Mouse (Mus musculus) thymus, adult 2 months (tissue): ENCODE measurements around the gene Ino80d. TPM values are rescaled to one million over a fixed set of nuclear protein-coding genes. Genes with fewer than 3 reads are reported as not detected.

ENCODE experiments used
- DNase-seq: peaks from one replicate; pipeline ENCODE4 v3.0.0; 2021
- H3K27ac ChIP-seq: fragments of 200-500 bp; 2 replicates; pipeline ENCODE4 v1.5.1; 2012; ENCODE audit warnings: low read length, control low read depth; ENCODE audit not compliant: control insufficient read depth, insufficient read depth
- H3K27me3 ChIP-seq: fragments of 200-500 bp; 2 replicates; pipeline ENCODE4 v1.6.1; 2012; ENCODE audit warnings: mild to moderate bottlenecking, low read length, moderate library complexity, mixed read lengths; ENCODE audit not compliant: control insufficient read depth, insufficient read depth
- H3K36me3 ChIP-seq: fragments of 200-500 bp; 2 replicates; pipeline ENCODE4 v1.6.1; 2012; ENCODE audit warnings: mild to moderate bottlenecking, low read length, moderate library complexity; ENCODE audit not compliant: control insufficient read depth, insufficient read depth
- H3K4me1 ChIP-seq: fragments of 200-500 bp; replicated peaks from 2 replicates; pipeline ENCODE4 v1.6.1; 2012; ENCODE audit warnings: low read length; ENCODE audit not compliant: control insufficient read depth, insufficient read depth
- H3K4me3 ChIP-seq: fragments of 200-500 bp; 2 replicates; pipeline ENCODE4 v1.5.1; 2012; ENCODE audit warnings: mild to moderate bottlenecking, low read length, control low read depth, moderate library complexity; ENCODE audit not compliant: control insufficient read depth, insufficient read depth
- CTCF ChIP-seq: fragments of 200-500 bp; IDR thresholded peaks from 2 replicates; pipeline ENCODE4 v1.5.1; 2012; ENCODE audit warnings: mild to moderate bottlenecking, control low read depth, low read length, moderate library complexity, borderline replicate concordance; ENCODE audit not compliant: control insufficient read depth, poor library complexity, insufficient read depth; ENCODE audit errors: extremely low read depth
- POLR2A ChIP-seq: fragments of 200-500 bp; IDR thresholded peaks from 2 replicates; pipeline ENCODE4 v1.6.1; 2012; ENCODE audit warnings: mild to moderate bottlenecking, low read length, control low read depth, moderate library complexity; ENCODE audit not compliant: control insufficient read depth, poor library complexity, insufficient read depth; ENCODE audit errors: extremely low read depth
- WGBS: fragments of 180-500 bp; shearing (Covaris S2); methylation state at CpG from one replicate; pipeline ENCODE4 v1.1.7; 2018; 5-methylcytosine and 5-hydroxymethylcytosine counted together
- polyA plus RNA-seq: library from polyadenylated mRNA; depleted of rRNA; stranded (reverse); fragments of >200 nt; gene quantifications from 2 replicates; pipeline ENCODE4 v1.2.3, GENCODE M21; 2012

Gene Ino80d
- polyA plus RNA-seq, 1 experiment = 40.4 TPM

DNA sequence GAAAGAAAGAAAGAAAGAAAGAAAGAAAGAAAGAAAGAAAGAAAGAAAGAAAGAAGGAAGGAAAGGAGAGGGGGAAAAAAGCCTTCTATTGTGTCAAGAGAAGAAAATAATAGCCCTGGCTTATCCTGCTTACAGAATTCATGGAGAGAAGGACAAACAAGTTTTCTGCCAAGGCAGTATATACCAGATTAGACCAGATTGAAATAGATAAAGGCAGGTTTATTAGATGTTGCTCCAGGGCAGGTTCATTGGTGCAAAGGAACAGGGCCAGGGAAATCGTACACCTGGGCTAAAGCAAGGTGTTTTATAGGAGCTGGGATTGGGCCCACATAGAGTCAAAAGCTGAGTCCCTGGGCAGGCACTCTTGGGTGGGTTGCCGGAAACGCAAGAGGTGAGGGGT, 162.1 kb downstream of the Ino80d start:
- Histone ChIP-seq H3K27me3 (no peaks in the 10 kb centered on the region), H3K27ac (no peak overlapping the region), H3K36me3 (no peaks in the 10 kb centered on the region), H3K4me1 (no peaks in the 10 kb centered on the region), H3K4me3 (no peak overlapping the region)
- TF ChIP-seq POLR2A = no peak
- TF ChIP-seq CTCF = no peak
- 93% methylated on average over 3 of the region's 3 CpGs for whole genome bisulfite sequencing
- DNase-seq = no peak

DNA sequence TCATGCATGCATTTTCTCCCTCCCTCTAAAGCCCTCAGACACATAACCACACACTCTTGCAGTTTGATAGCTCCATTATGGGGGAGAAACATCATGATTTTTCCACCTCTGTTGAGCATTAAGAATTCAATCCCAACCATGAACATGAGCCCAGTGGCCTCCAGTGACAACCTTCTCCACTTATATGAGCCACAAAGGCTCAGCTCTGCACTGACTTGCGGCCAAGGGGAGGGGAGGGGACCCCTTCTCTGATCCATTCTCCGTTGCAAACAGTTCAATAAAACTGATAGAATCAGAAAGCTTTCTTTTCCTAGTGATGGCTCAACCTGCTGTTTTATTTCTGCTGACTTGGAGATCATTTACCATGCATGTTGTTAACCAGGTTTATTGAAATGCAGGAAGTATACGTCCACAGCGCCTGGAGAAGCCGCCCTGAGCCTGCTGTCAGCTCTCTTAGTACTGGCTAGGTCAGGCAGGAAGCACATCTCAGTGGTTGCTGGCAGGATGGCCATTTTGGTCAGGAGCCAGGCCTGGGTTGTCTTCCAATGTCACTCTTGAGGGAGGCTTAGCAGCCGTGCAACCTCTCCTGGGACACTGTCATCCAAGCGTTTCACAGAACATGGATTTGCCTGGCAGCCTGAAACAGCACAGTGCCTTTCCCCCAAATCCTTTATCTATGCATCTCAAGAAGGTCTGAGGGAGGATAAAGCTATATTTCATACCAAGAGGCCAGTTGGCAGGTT, 163.2 kb downstream of the Ino80d start:
- WGBS = 84% methylated on average over 7 of the region's 7 CpGs
- Histone ChIP-seq H3K4me3 (no peak overlapping the region), H3K36me3 (no peaks in the 10 kb centered on the region), H3K27me3 (no peaks in the 10 kb centered on the region), H3K27ac (no peak overlapping the region), H3K4me1 (no peaks in the 10 kb centered on the region)
- no peak for DNase-seq
- TF ChIP-seq POLR2A = no peak
- TF ChIP-seq CTCF = no peak

DNA sequence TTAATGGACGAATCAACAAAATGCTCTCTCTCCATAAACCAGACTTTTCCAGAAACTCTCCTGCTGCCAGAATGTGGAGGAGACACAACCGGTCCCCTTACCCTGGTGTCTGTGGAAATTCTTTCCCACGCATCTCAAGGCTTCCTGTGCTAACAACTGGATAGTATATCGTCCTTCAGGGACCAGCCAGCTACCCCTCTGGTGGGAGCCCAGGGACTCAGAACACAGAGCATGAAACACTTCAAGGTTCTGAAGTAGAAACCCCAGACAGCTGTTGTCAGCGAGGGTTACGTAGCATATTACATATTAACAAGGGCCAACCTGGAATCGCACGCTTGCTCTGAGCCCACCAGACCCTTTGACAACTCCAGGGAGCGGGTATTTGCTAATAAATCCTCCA, 163.9 kb downstream of the Ino80d start:
- 95% methylated on average over 9 of the region's 9 CpGs for WGBS
- DNase-seq = no peak
- no peaks in the 10 kb centered on the region for H3K27me3 ChIP-seq
- H3K36me3 ChIP-seq = no peaks in the 10 kb centered on the region
- no peaks in the 10 kb centered on the region for H3K4me1 ChIP-seq
- H3K4me3 ChIP-seq = no peak overlapping the region
- H3K27ac ChIP-seq = no peak overlapping the region
- no peak for TF ChIP-seq CTCF
- no peak for TF ChIP-seq POLR2A

DNA sequence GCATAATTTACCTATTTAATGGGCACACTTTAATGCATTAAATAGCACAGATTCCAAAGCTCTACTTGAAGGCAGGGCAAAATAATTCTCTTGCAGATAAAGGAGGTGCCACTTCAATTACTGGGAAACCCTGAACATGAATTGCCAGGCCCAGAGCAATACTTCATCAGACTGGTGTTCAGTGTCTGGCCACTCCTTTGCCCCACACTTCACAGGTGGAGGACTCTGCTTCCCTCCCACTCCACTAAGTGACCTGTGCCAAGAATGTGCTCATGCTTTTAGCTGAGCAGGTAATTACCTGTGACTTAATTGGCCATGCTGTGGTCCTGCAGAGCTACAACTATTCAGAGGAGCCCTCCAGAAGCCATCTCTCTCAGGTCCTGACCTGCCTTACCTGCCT, 166.7 kb downstream of the Ino80d start:
- Histone ChIP-seq H3K27me3 (no peaks in the 10 kb centered on the region), H3K27ac (no peak overlapping the region), H3K36me3 (no peaks in the 10 kb centered on the region), H3K4me1 (no peaks in the 10 kb centered on the region), H3K4me3 (no peak overlapping the region)
- DNase-seq = no peak
- TF ChIP-seq CTCF = no peak
- no peak for TF ChIP-seq POLR2A

DNA sequence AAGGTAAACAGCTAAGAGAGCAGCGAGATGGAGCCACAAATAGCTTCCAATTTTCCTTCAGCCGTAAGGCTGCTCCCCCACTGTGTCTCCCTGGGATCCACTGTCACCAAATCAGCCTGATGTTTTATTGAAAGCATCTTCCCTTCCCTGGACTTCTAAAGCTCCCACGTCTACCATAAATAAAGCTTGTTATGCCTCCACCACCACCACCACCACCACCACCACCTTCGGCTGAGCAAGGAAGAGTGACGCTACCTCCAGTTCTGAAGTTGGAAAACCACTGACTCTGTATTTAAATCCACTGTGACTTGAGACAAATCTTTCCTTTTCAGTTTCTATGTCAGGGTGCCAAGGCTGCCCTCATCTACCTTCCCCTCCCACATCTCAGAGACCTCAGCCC, 167.5 kb downstream of the Ino80d start:
- DNase-seq = no peak
- no peak overlapping the region for H3K27ac ChIP-seq
- TF ChIP-seq CTCF (no peak), POLR2A (no peak)
- no peaks in the 10 kb centered on the region for H3K4me1 ChIP-seq
- H3K27me3 ChIP-seq = no peaks in the 10 kb centered on the region
- no peak overlapping the region for H3K4me3 ChIP-seq
- H3K36me3 ChIP-seq = no peaks in the 10 kb centered on the region
- 91% methylated on average over 5 of the region's 5 CpGs for WGBS

DNA sequence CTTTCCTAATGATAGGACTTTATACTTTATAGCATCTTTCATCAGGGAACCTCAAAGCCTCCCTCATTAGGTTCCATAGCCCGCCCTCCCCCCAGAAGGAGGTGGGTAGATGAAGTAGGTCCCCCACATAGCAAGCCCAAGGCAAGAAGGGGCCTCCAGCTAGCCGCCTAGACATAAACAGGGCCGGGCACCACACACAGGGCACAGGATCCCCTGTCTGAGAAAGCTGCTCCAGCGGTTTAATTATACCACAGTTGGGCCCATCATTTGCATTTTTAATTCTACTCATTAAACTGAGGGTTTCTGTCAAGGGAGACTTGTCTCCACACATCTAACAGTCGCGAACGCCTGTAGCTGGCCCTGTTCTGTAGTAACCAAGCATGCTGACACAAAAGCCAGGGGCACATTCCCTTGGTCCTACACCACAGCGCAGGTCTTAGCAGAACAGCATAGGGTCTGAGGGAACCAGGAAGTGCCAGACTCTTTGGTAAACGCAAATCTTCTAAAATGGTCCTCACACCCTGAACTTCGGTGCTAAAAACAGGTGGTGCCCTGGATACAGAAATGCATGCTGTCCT, 179.6 kb downstream of the Ino80d start:
- 93% methylated on average over 10 of the region's 10 CpGs for WGBS
- H3K36me3 ChIP-seq = no peaks in the 10 kb centered on the region
- H3K27ac ChIP-seq = no peak overlapping the region
- no peaks in the 10 kb centered on the region for H3K27me3 ChIP-seq
- no peak overlapping the region for H3K4me3 ChIP-seq
- DNase-seq = no peak
- no peaks in the 10 kb centered on the region for H3K4me1 ChIP-seq
- no peak for TF ChIP-seq CTCF
- no peak for TF ChIP-seq POLR2A
